Mouse (Mus musculus) gastrocnemius, postnatal 4 days (tissue): ENCODE measurements around the gene Nav2. TPM values are rescaled to one million over a fixed set of nuclear protein-coding genes. Genes with fewer than 3 reads are reported as not detected.

Experiments used
- DNase-seq, 2 experiments: peaks; one replicate each; pipeline ENCODE4 v3.0.0; 2021 to 2022; ENCODE audit warnings: low spot score in 2 of 2, mixed read lengths in 2 of 2
- total RNA-seq, 2 experiments: library from RNA; stranded (reverse); gene quantifications; 2 replicates each; pipeline ENCODE4 v1.2.3; 2021

Nav2 gene
- total RNA-seq, 2 experiments from 2014 or later: 79.5 to 86.2 TPM

DNA sequence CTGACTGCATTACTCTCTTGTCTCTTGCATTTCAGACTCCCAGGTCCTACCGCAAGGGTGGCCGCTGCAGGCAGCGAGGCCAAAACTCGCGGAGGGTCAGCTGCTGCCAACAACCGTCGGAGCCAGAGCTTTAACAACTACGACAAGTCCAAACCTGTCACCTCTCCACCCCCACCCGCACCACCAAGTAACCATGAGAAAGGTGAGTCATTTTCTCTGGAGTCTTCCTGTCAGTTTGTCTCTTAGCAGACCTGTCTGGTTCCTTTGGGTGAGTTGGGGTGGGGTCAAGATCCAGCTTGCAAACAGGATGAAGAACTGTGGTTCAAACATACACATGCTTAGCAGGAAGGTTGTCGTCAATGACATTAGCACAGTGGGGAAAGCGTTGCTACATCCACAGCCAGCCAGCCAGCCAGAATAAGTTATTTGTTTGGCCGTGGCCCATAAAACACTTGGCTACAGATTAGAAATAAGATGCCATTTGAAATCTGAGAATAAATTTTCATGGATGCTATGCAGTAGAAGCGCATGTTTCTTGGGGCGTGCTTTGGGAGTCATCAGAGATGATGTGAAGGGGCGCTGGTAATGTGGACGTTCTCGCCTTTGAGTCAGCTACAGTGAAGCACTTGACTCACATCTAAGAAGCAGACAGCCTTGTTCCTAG, 511.8 kb downstream of the Nav2 start:
- no peak for DNase-seq

DNA sequence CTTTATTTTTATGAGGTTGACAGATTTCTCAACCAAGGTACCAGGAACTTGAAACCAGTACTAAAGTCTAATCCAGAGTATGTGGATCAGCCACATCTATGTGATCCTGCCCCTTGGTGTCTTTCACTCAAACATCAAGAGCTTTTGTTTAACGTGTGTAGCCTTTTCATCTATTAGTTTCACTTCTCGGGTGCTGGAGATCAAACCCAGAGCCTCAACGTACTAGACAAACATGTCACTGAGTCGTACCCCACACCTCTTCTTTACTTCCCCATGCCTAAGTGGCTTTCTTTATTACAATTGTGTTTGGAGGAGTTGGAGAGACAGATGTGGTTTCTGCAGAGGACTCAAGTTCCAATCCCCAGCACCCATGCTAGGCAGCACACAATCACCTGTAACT, 512.7 kb downstream of the Nav2 start:
- DNase-seq: no peak

DNA sequence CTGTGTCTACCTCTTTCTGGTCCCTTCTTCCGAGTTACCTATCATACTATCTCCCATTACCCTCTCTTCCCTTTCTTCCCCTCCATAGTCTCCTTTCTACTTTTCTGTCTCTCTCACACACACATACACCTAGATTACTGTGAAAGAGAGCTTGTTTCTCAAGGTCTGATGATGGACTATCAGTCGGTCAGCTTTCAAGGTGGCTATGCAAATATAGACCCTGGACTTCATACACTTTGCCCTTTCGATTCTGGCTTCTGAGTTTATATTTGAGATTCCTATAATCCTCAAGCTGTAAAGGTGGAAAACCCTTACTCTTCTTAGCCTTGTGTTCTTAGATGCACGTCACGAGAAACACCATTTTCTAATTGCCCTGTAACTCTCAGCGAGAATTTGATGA, 515.4 kb downstream of the Nav2 start:
- no peak for DNase-seq

DNA sequence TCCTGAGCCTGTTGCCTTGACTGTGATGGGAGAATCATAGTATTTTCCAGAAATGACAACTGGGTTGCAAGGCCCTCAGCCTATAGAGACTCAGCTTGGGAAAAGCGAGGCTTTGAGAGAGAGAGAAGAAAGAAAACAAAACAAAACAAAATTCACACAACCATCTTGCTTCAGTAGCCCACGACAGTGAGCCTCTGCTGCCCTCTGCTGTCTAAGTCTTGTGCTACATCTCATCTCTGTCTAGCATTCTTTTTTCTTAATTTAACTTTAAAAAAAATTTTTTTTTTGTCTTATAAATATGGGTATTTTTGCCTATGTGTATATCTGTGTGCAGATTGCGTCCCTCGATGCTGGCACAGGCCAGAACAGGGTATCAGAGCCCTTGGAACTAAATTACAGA, 517.5 kb downstream of the Nav2 start:
- peak in 1 of 2 experiments; percentile 34 for DNase-seq

DNA sequence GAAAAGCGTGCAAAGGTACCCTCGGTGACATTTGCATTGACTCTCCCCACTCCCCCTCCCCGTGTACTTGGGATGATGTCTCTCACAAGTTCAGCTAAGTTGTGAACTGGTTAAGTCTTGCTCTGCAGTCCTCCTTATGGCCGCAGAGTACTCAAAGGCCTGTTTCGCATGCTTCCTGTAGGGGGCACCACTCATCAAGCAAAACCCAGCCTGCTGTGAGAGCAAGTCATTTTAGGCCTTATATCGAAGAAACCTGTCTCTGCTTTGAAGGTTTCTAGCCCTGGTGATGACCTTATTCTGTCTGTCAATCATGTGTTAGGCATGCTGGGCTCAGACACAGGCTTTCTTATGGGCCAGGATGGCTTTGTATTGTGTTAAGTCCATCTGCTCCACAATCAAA, 519.3 kb downstream of the Nav2 start:
- no peak for DNase-seq

DNA sequence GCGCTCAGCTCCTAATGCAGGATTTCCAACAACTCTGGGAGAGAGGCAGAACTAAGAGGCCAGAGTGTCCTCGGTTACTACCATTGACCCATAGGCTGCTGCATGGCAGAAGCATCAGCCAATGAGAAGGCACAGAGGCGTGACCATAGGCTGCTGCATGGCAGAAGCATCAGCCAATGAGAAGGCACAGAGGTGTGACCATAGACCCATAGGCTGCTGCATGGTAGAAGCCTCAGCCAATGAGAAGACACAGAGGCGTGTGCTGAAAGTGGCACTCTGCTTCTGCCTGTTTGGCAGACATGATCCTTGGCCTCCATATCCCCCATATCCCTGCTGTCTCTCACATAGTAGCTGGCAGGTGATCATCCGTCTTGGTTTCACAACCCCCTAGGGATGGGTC, 520.4 kb downstream of the Nav2 start:
- DNase-seq: no peak

DNA sequence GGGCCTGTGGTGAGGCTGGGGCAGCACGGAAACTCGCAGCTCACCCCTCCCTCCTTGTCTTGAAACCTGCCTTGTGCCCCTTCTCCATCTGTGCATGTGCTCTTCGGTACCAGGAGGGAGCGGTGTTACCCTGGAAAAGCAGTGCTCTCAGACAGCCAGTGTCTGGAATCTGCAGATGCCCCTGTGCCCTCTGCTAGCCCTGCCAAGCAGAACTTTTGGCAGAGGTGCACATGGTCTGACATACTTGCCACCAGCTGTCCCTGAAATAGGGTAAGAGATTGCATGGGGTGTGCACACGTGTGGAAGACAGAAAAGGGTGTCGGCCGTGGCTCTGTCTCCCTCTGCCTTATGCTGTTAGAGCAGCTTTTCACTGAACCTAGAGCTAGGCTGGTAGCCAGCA, 522.3 kb downstream of the Nav2 start:
- no peak for DNase-seq

DNA sequence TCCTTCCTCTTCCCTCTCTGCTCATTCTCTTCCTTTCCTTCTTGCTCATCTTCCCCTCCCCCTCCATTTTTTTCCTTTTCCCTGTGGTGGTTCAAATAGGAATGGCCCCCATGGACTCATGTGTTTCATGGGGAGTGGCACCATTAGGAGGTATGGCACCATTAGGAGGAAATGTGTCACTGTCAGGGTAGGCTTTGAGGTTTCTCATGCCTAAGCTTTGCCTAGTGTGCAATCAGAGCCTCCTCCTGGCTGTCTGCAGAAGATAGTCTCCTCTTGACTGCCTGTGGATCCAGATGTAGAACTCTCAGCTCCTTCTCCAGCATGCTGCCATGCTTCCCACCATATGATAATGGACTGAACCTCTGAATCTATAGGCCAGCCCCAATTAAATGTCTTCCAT, 525.4 kb downstream of the Nav2 start:
- DNase-seq: no peak

DNA sequence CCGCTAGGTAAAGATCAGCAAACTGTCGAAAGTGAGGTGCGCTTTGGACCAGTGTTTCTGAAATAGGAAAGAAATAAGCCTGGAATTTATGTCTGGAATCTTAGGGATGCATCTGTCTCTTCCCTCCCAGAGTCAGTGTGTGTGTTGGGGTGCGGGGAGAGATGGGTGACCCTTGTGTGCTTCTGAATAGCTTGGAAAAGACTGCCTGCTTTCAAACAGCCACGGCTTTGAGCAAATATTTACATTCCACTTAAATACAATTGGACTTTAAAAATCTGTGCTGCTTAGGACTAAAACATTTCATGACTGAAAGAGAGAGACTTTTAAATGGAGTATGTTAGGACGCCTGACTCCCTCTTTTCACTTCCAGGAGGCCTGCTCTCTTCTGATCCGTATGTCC, 528.0 kb downstream of the Nav2 start:
- no peak for DNase-seq

DNA sequence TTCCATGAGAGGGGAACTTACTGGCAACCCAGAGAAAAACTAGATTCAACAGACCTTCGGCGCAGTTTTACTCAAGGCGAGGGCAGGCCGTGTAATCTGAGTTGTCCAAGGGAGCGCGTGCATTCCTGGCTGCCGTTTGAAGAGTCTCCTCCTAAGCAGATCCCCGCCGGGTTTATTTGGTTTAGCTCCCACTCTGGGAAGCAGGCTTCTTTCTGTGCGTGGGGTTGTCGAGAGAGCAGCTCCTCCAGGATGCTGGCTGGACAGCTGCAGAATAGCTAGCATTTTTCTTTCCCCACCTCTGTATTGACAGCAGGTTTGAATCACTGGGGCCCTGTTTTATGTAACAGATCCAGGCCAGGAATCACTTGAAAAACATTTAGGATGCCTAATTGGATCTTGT, 529.4 kb downstream of the Nav2 start:
- DNase-seq: no peak

DNA sequence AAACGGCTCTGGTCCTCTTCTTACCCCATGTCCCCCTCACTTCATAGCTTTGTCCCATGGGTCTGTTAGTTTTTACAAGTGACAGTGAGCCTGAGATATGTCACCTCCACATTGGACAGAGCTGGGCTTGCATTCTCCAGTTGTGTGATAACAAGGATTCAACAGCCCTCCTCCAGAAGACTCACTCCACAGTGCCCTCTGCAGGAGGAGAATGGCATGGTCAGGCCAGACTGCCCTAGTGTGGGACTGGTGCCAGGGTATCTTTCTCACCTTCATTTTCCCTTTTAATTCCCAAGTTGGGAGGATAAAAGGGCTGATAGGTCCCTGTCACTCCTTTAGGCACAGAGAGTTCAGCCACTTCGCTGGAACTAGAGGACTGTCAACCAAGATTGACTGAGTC, 530.6 kb downstream of the Nav2 start:
- no peak for DNase-seq

DNA sequence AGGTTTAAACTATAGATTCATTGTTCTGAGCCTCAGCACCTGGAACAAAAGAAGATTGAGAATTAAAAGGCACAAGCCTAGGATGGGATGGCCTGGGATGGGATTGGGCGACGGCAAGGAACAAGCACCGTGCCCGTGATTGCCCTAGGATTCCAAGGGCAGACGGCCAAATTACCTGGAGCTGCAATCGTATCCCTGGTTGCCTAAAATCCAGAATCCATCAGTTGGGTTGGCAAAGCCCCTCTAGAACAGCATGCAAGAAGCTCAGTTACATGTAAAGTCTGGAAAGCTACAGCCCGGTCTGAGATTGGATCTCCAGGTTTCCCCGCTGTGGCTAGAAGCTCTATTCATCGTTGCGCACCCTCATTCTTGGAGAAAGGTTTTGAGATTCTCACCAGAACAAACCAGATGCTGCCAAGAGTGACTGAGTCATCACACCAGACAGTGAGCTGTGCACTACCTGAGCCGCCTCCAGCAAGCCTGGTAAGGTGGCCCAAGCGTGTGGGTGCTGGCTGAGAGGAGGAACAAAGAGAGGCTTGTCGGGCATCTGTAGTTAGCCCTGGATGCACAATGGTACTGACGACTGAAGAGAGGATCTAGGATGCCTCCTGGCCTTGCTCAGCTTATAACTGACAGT, 531.9 kb downstream of the Nav2 start:
- DNase-seq: no peak

DNA sequence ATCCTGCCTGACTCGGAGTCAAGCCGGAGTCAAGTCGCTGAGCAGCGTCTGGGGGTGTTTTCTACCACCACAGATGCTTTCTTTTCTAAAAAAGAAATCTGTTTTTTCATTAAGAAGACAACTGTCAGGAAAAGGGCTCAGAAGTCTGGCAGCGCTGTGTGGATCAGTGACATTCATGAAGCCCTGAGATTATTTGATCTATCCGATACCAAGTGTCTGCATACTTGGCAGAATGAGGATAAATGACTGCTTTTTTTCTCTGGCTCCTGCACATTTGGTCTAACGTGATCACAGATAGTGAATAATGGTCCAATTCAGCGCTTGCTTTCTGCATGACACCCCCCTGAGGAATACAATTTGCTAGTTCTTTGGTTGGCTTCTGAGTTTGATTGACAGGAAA, 533.7 kb downstream of the Nav2 start:
- no peak for DNase-seq

DNA sequence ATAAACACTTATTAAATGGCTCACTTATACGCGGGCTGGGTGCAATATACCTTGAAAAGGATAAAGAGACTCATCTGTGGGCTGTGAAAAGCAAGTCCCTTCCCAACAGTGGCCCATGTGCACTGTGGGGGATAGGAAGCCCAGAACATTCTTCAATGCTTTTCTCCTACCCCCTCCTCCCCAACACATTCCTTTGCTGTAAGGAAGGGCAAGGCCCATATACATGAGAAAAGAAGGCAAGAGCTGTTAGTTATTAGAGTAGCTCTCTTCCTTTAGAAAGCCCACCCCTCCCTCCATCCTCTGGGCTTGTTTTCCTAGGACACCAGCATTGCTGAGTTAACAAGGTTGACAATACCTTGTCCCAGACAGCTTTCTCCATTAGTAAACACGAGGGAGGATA, 540.1 kb downstream of the Nav2 start:
- DNase-seq: no peak

DNA sequence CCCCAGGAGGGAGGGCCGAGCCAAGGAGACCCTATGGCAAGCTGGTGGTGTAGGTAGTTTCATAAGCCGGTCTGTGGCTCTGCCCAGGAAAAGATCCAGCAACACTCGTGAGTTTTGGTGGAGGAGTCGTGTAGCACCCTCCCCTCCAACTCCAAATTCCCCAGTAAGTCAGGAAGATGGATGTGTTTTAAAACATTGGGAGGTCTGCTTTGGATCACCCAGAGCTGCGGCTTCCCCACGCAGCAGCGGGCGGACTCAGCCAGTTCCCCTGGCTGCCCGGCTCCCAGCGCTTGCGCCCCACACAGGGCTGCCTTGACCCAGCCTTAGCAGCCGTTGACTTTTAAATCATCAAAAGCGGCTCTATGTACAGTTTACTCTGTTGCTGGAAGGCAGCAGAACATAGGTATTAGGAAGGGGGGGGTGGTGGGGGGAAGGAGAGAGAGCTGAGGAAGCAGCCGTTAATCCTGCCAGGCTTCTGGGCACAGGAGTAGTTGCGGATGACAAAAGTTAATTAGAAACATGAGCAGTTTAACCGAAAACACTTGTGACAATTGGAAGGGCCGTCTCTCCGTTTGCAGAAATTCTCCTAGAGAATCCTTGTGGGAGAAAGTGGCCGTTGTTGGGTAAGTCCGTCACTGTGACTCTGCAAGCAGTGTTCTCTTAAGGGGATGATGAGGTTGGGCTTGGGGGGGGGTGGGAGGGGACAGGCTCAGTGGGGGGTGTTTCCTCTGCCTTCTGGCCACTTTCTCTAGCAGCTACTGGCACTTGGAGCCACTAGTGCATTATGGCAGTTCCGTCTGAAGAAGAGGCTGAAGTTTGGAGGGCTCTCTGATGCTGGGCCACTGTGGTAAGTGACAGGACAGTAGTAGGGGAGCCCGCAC, 542.0 kb downstream of the Nav2 start:
- no peak for DNase-seq

DNA sequence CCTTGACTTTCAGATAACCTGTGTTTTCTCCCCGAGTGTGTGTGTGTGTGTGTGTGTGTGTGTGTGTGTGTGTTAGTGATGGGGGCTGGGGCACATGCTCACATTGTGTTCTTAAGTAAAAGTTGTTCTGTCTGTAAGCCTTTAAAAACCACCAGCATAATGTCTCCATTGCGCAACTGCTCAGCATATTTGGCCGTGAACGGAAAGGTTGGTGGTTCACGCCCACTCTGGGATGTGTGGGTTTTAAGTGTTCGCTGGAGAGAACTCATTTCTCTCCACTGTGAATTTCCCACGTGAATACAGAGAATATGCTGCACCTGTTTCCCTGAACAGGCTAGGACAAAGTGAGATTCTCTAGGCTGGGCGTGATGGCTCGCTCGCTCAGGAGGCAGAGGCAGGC, 542.7 kb downstream of the Nav2 start:
- no peak for DNase-seq

DNA sequence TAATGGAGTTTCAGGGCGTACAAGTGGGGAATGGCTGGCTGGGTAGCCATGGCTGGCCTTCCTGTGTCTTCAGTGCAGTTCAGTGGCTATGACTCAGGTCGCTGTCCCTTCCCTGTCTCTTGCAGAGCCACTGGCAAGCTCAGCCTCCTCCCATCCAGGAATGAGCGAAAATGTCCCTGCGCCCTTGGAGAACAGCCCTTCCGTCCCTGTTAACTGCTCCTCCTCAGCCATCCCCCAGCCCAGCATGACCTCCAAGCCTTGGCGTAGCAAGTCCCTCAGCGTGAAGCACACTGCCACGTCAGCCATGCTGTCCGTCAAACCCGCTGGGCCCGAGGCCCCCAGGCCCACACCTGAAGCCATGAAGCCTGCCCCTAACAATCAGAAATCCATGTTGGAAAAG, 543.8 kb downstream of the Nav2 start:
- DNase-seq: no peak

DNA sequence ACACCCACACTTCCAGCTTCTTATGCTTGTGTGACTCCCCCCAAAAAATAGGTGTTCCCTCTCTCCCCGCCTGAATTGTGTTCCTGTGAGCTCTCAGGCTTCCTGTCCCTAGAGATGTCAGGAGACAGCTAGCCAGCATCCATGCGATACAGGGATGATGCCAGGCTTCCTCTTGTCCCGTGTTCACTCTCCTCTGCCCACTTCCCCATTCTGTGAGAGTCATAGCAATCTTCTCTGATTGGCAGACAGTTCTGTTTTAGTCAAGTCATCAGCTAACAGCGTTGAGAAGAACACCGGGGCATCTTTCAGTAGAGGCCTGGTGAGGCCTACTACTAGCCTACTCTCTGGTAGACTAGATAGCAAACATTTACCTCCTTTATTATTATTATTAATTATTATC, 546.1 kb downstream of the Nav2 start:
- no peak for DNase-seq

DNA sequence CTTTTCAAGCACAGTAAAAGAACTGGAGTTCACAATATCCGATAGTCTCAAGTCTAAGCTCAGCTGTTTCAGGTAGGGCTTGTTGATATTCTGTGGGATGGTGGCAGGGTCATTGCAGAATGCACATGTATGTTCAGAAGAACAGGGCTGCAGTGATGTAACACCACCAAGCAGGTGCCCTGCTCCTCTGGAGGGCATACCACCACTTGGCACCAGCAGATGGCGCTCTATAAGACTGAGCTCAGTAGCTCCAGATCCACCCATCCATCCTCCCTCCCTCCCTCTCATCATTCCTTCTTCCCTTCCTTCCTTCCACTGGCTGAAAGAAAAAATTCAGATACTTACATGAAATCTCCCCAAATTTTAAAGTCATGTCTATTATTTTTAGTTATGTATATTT, 547.6 kb downstream of the Nav2 start:
- peak in 1 of 2 experiments; percentile 41 for DNase-seq

DNA sequence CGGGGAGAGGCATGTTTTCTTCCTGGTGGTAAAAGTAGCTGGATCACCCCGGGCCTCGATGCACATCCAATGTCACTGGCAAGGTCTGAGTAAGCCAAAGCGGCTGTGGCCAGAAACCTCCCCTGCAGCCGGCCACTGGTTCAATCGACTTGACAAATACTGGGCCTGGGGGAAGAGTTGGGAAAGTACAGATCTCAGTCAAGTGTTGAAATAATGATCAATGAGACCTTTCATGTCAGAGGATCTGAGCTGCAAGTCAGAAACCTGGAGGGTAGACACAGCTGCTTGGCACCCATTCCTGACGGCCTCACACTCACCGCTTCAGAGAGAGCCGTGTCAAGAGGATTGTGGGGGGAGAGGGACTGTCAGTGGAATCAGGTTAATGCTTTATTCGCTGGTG, 548.9 kb downstream of the Nav2 start:
- no peak for DNase-seq

DNA sequence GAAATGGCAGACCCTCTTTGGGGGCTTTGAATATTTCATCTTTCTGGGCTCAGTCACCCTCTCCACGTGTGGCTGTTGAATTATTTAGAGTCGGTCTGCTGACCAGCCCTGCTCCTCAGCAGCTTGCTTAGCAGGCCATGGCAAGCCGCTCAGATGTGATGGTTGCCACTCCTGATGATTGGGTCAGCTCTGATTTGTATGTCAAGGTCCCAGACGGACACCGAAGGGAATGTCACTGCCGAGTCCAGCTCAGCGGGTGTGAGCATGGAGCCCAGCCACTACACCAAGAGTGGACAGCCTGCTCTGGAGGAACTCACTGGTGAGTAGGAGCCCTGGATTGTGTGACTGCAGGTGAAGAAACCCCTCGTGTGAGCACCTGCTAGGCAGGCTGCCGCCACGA, 549.4 kb downstream of the Nav2 start:
- DNase-seq: no peak

DNA sequence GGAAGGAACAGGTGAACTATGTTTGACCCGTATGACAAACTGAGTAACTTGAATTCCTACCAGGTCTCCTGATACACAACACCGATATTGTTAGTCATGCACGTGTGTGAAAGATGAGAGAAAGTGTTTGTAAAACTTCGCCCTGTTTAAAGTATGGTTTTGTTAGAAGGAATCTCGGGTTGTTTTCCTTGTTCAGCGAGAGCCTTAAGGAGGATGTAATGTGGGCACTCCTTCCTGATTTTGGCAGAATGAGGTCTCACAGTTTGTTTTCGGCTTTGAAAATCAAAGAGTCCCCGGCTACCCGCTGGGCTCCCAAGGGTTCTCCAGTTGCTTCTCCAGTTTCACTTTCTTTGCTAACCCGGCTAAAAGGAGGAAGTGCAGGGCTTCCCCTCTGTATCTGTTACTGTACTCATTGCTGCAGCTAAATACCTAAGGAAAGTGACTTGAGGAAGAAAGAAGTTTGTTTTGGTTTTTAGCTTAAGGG, 553.9 kb downstream of the Nav2 start:
- peak in 1 of 2 experiments; percentile 25 for DNase-seq
